Comparison of ENCODE assay signal across 7 mouse cellular contexts in genomic region chr10:39733101-39733399, GRCm38 (mm10). TPM values are rescaled to one million over a fixed set of nuclear protein-coding genes. Genes with fewer than 3 reads are reported as not detected.
DNase-seq lines count a peak whose midpoint lies in the region; ATAC-seq and TF ChIP-seq lines count a peak whose summit lies in the region.

No protein-coding gene starts in this region.

- H3K9me3 ChIP-seq in forebrain, embryonic 13.5 days (replicated peaks): no peaks in the 10 kb centered on the region
- no peaks in the 10 kb centered on the region for H3K9me3 ChIP-seq in neural tube, embryonic 14.5 days (ENCODE audit: control insufficient read depth, low read length)

- H3K27me3 ChIP-seq in forebrain, embryonic 13.5 days: no peaks in the 10 kb centered on the region
- H3K27me3 ChIP-seq in neural tube, embryonic 14.5 days (ENCODE audit: control insufficient read depth, insufficient read depth, low read length): no peaks in the 10 kb centered on the region

- H3K36me3 ChIP-seq in forebrain, embryonic 13.5 days (ENCODE audit: poor library complexity, severe bottlenecking): 0 out of 2 replicates have a peak, but pooled peaks cover 3% of the 10 kb centered on the region
- H3K36me3 ChIP-seq in neural tube, embryonic 14.5 days (ENCODE audit: control insufficient read depth, insufficient read depth, low read length): no peaks in the 10 kb centered on the region

- peaks cover 24% of the 10 kb centered on the region for H3K4me1 ChIP-seq in forebrain, embryonic 13.5 days
- H3K4me1 ChIP-seq in neural tube, embryonic 14.5 days (ENCODE audit: control insufficient read depth, insufficient read depth, low read length): peaks cover 11% of the 10 kb centered on the region; the same call in 1 of the 2 replicates

- no peak for DNase-seq in left cerebral cortex, adult 2 months (ENCODE audit: extremely low spot score in 1 of 2, low spot score in 2 of 2)
- no peak for DNase-seq in left cerebral cortex, postnatal 36 days (ENCODE audit: low spot score in 2 of 2)
- peak; percentile 78 for DNase-seq in brain, embryonic 14.5 days (ENCODE audit: low read depth)
- DNase-seq in left cerebral cortex, postnatal 4 days: peak; percentile 79
- no peak for DNase-seq in thymus, postnatal 36 days

- H3K4me3 ChIP-seq in left cerebral cortex, adult 2 months: peak overlapping the region; percentile 98
- H3K4me3 ChIP-seq in forebrain, embryonic 13.5 days: peak overlapping the region; percentile 73
- H3K4me3 ChIP-seq in neural tube, embryonic 14.5 days (ENCODE audit: low read depth, low read length): peak overlapping the region; percentile 95

- peak overlapping the region; percentile 99 for H3K27ac ChIP-seq in left cerebral cortex, adult 2 months
- peak overlapping the region; percentile 100 for H3K27ac ChIP-seq in forebrain, embryonic 13.5 days
- H3K27ac ChIP-seq in neural tube, embryonic 14.5 days (ENCODE audit: low read depth, low read length): peak overlapping the region; percentile 100

- peak overlapping the region; percentile 93 for H3K9ac ChIP-seq in forebrain, embryonic 13.5 days
- peak overlapping the region; percentile 97 for H3K9ac ChIP-seq in neural tube, embryonic 14.5 days (replicated peaks; ENCODE audit: low read depth, low read length)

- no peak for ATAC-seq in forebrain, embryonic 13.5 days
- ATAC-seq in neural tube, embryonic 14.5 days (ENCODE audit: low read depth): no peak

- WGBS in forebrain, embryonic 13.5 days: 0% methylated on average over 9 of the region's 9 CpGs
- WGBS in neural tube, embryonic 14.5 days: 2% methylated on average over 9 of the region's 9 CpGs

- intact Hi-C loops in left cerebral cortex, adult 2 months (cut with DNase I): loop anchor here (5.0 kb wide), 4 partner anchors 161 to 361 kb away; no protein-coding TSS in a partner anchor
- intact Hi-C loops in left cerebral cortex, postnatal 36 days (cut with DNase I): loop anchor here (5.0 to 10.0 kb wide), 2 partner anchors 358 to 561 kb away; no protein-coding TSS in a partner anchor
- intact Hi-C loops in left cerebral cortex, postnatal 4 days (cut with DNase I): loop anchor here (5.0 kb wide), 2 partner anchors 191 to 561 kb away; no protein-coding TSS in a partner anchor

- no peak for TF ChIP-seq POLR2A in brain, embryonic 14.5 days (IDR thresholded peaks at IDR 0.05; ENCODE audit: borderline replicate concordance, extremely low read depth, insufficient read depth, insufficient read length, poor library complexity, severe bottlenecking)

- peak overlapping the region; percentile 67 for H3K4me2 ChIP-seq in forebrain, embryonic 13.5 days
- H3K4me2 ChIP-seq in neural tube, embryonic 14.5 days (ENCODE audit: low read depth, low read length): peak overlapping the region; percentile 74

- no peak; the same call in 1 of the 2 replicates for TF ChIP-seq CTCF in left cerebral cortex, adult 2 months (IDR thresholded peaks at IDR 0.05)
- peak; percentile 51; the same call in 1 of the 2 replicates for TF ChIP-seq CTCF in brain, embryonic 14.5 days (IDR thresholded peaks at IDR 0.05; ENCODE audit: borderline replicate concordance, extremely low read depth, insufficient read depth, insufficient read length)

RNA-seq across cellular contexts. Expression of gene Rev3l, which starts 1.1 kb away (rescaled TPM):
- 10 to 100 TPM; 27.9 to 28.6 TPM for total RNA-seq in left cerebral cortex, adult 2 months (2021)
- 10 to 100 TPM; 22.1 to 29.6 TPM for total RNA-seq in left cerebral cortex, postnatal 36 days (2021)
- polyA plus RNA-seq in brain, embryonic 14.5 days (2012; rRNA removed): 113 and 127 TPM in 2 replicates
- polyA plus RNA-seq in forebrain, embryonic 13.5 days (2015; fragmentation: Nextera tagmentation; extraction: Ambion mirVana): 17.7 and 21.4 TPM in 2 replicates
- total RNA-seq in left cerebral cortex, postnatal 4 days (2021): 100 to 1,000 TPM; 117 to 121 TPM
- 68.9 and 77.3 TPM in 2 replicates for polyA plus RNA-seq in neural tube, embryonic 14.5 days (2014; fragmentation: Nextera tagmentation; extraction: Ambion mirVana)

Comparison
In these comparisons a context has a peak if more than half of its experiments do, and no peak if none do; other contexts are left out.
1. DNase-seq: peak in brain, embryonic 14.5 days (single experiment) and left cerebral cortex, postnatal 4 days (single experiment); none in left cerebral cortex, adult 2 months (0 of 2), left cerebral cortex, postnatal 36 days (0 of 2) and thymus, postnatal 36 days (0 of 2).
2. Peak in every context shown above with its lines, with median percentiles within 50 percentile points of each other: H3K27ac ChIP-seq and H3K4me3 ChIP-seq.